Mouse (Mus musculus) midbrain, postnatal 0 days (tissue): ENCODE measurements around the gene Smarca2. TPM values are rescaled to one million over a fixed set of nuclear protein-coding genes. Genes with fewer than 3 reads are reported as not detected.

ENCODE experiments used
- ATAC-seq: fragments of 200-750 bp; cut with Nextera tagmentation; 2 replicates; pipeline ENCODE4 v1.8.0; 2017; ENCODE audit warnings: moderate number of reproducible peaks, mild to moderate bottlenecking, moderate TSS enrichment, moderate library complexity; ENCODE audit not compliant: low FRiP score
- DNase-seq: peaks from one replicate; pipeline ENCODE4 v3.0.0-alpha.2; 2015; ENCODE audit warnings: low spot score
- H3K27ac ChIP-seq: fragments of 300-500 bp; sonication (generic); 2 replicates; pipeline ENCODE4 v1.5.1; 2014; ENCODE audit warnings: low read depth, mild to moderate bottlenecking, low read length, mixed read lengths
- H3K27me3 ChIP-seq: fragments of 300-500 bp; sonication (generic); 2 replicates; pipeline ENCODE4 v1.6.1; 2014; ENCODE audit warnings: low read length, control low read depth, mixed read lengths; ENCODE audit not compliant: insufficient read depth
- H3K36me3 ChIP-seq: fragments of 300-500 bp; sonication (generic); 2 replicates; pipeline ENCODE4 v1.6.1; 2014; ENCODE audit warnings: low read length, control low read depth, mixed read lengths; ENCODE audit not compliant: insufficient read depth
- H3K4me1 ChIP-seq: fragments of 300-500 bp; sonication (generic); 2 replicates; pipeline ENCODE4 v1.6.1; 2014; ENCODE audit warnings: mild to moderate bottlenecking, control low read depth, antibody characterized with exemption, low read length, mixed read lengths; ENCODE audit not compliant: insufficient read depth
- H3K4me2 ChIP-seq: fragments of 300-500 bp; sonication (generic); 2 replicates; pipeline ENCODE4 v1.6.1; 2014; ENCODE audit warnings: low read depth, mild to moderate bottlenecking, low read length, mixed read lengths; ENCODE audit not compliant: poor library complexity, severe bottlenecking
- H3K4me3 ChIP-seq: fragments of 300-500 bp; sonication (generic); 2 replicates; pipeline ENCODE4 v1.5.1; 2014; ENCODE audit warnings: low read depth, mild to moderate bottlenecking, low read length, moderate library complexity
- H3K9ac ChIP-seq: fragments of 300-500 bp; sonication (generic); replicated peaks from 2 replicates; pipeline ENCODE4 v1.6.1; 2014; ENCODE audit warnings: mild to moderate bottlenecking, low read length, moderate library complexity, mixed read lengths; ENCODE audit not compliant: poor library complexity, severe bottlenecking
- H3K9me3 ChIP-seq: fragments of 300-500 bp; sonication (generic); 2 replicates; pipeline ENCODE4 v1.6.1; 2016; ENCODE audit warnings: low read length, control low read depth
- CTCF ChIP-seq: IDR thresholded peaks from 2 replicates; pipeline ENCODE4 v1.5.1; 2016; ENCODE audit warnings: antibody characterized with exemption, mild to moderate bottlenecking
- WGBS: fragments of 180-500 bp; shearing (Covaris S2); extraction: QIAGEN DNeasy Blood & Tissue Kit; methylation state at CpG from one replicate; pipeline ENCODE4 v1.1.7; 2014; 5-methylcytosine and 5-hydroxymethylcytosine counted together
- polyA plus RNA-seq: library from polyadenylated mRNA; unstranded; fragments of >200 nt; fragmentation: Nextera tagmentation; extraction: Ambion mirVana; gene quantifications from 2 replicates; pipeline ENCODE4 v1.2.1, GENCODE M21; 2015
- total RNA-seq: library from RNA; depleted of rRNA; stranded (reverse); fragments of >200 nt; gene quantifications from 2 replicates; pipeline ENCODE4 v1.2.3, GENCODE M21; 2014

The Smarca2 gene
- total and polyA plus RNA-seq, 2 experiments from 2014 or later = 138 to 146 TPM

- no peak overlapping the region for H3K9ac ChIP-seq
- no peaks in the 10 kb centered on the region for H3K27me3 ChIP-seq
- ATAC-seq = no peak
- no peak overlapping the region for H3K4me2 ChIP-seq
- no peak for TF ChIP-seq CTCF
- no peaks in the 10 kb centered on the region for H3K9me3 ChIP-seq
- H3K36me3 ChIP-seq = no peaks in the 10 kb centered on the region
- no peak overlapping the region for H3K27ac ChIP-seq
- H3K4me1 ChIP-seq = no peaks in the 10 kb centered on the region; the same call in 1 of the 2 replicates
- no peak for DNase-seq
- H3K4me3 ChIP-seq = no peak overlapping the region
- WGBS = 80% methylated on average over 5 of the region's 5 CpGs
These were observed 25.2 kb upstream of the Smarca2 start for GRCm38 (mm10) chr19:26579645-26580044.

DNA sequence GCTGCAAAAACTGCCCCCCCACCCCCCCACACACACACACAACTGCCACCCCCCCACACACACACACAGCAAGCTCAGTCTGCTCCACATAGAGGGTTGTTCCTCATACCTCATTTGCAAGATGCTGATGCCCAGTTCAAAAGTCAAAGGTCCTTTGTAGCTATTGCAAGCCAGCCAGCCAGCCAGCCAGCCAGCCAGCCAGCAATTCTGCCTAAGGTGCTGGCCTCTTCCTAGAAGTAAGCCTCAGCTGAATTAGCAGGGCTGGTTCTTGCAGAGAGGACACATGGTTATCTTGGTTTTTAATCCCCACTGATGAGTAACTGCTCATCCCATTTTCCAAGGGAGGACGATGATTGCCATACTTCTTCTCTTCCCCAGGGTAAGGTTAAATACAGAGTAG is 24.8 kb upstream of the Smarca2 start:
- H3K4me1 ChIP-seq = no peaks in the 10 kb centered on the region; the same call in 1 of the 2 replicates
- H3K27me3 ChIP-seq = no peaks in the 10 kb centered on the region
- no peaks in the 10 kb centered on the region for H3K36me3 ChIP-seq
- no peak for DNase-seq
- no peak for TF ChIP-seq CTCF
- ATAC-seq = no peak
- no peaks in the 10 kb centered on the region for H3K9me3 ChIP-seq
- H3K4me3 ChIP-seq = no peak overlapping the region
- 81% methylated on average over 1 of the region's 1 CpGs for WGBS
- no peak overlapping the region for H3K9ac ChIP-seq
- H3K4me2 ChIP-seq = no peak overlapping the region
- H3K27ac ChIP-seq = no peak overlapping the region

GRCm38 (mm10) chr19:26594661-26595060 is 10.2 kb upstream of the Smarca2 start:
- no peak overlapping the region for H3K4me3 ChIP-seq
- H3K9me3 ChIP-seq = no peaks in the 10 kb centered on the region
- no peak overlapping the region for H3K27ac ChIP-seq
- H3K27me3 ChIP-seq = no peaks in the 10 kb centered on the region
- ATAC-seq = no peak
- TF ChIP-seq CTCF = no peak
- no peak overlapping the region for H3K9ac ChIP-seq
- no peak overlapping the region for H3K4me2 ChIP-seq
- DNase-seq = no peak
- H3K4me1 ChIP-seq = no peaks in the 10 kb centered on the region
- no peaks in the 10 kb centered on the region for H3K36me3 ChIP-seq

- no peaks in the 10 kb centered on the region for H3K27me3 ChIP-seq
- WGBS = 65% methylated on average over 4 of the region's 4 CpGs
- no peaks in the 10 kb centered on the region for H3K36me3 ChIP-seq
- no peak for ATAC-seq
- H3K4me1 ChIP-seq = no peaks in the 10 kb centered on the region
- no peak overlapping the region for H3K27ac ChIP-seq
- DNase-seq = no peak
- TF ChIP-seq CTCF = no peak
- no peak overlapping the region for H3K4me3 ChIP-seq
- H3K4me2 ChIP-seq = no peak overlapping the region
- H3K9me3 ChIP-seq = no peaks in the 10 kb centered on the region
- H3K9ac ChIP-seq = no peak overlapping the region
These were observed 3.4 kb upstream of the Smarca2 start for GRCm38 (mm10) chr19:26601459-26601858.

DNA sequence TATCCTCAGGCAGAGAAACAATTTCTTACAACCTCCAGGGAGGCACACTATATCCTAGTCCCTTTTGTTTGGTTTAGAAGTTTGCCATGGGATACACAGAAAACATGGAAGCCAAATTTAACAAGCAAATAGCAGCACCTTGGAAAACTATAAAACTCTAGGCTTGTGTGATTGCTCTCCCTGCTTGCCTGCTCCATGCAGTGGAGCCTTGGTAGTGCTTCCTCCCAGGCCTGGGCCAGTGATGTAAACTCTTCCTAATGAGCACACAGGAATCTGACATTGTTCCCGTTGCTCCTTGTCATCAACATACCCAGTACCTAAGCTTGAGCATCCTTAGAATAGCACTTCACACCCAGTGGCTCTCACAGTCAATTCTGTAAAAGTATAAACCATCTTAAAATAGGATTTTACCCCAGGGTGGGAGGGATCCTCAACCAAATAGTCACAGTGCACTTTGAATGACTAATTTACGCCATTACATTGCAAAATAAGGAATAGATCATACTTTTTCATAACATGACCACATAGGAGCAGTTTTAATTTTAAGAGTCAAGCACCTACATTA is 1.5 kb upstream of the Smarca2 start:
- TF ChIP-seq CTCF = no peak
- H3K9ac ChIP-seq = no peak overlapping the region
- no peak overlapping the region for H3K27ac ChIP-seq
- WGBS = 59% methylated on average over 2 of the region's 2 CpGs
- no peaks in the 10 kb centered on the region for H3K9me3 ChIP-seq
- H3K4me3 ChIP-seq = no peak overlapping the region
- H3K36me3 ChIP-seq = no peaks in the 10 kb centered on the region
- peaks cover 5% of the 10 kb centered on the region; the same call in 1 of the 2 replicates for H3K4me1 ChIP-seq
- DNase-seq (no peak), ATAC-seq (no peak)
- H3K27me3 ChIP-seq = no peaks in the 10 kb centered on the region
- H3K4me2 ChIP-seq = peak overlapping the region; percentile 97; the same call in 1 of the 2 replicates

- ATAC-seq (peak; percentile 63), DNase-seq (no peak)
- peak overlapping the region; percentile 97 for H3K4me2 ChIP-seq
- H3K27ac ChIP-seq = peak overlapping the region; percentile 81
- no peaks in the 10 kb centered on the region for H3K9me3 ChIP-seq
- no peaks in the 10 kb centered on the region for H3K27me3 ChIP-seq
- 3% methylated on average over 34 of the region's 36 CpGs for WGBS
- H3K4me1 ChIP-seq = peaks cover 5% of the 10 kb centered on the region; the same call in 1 of the 2 replicates
- no peak for TF ChIP-seq CTCF
- no peaks in the 10 kb centered on the region for H3K36me3 ChIP-seq
- H3K9ac ChIP-seq = peak overlapping the region; percentile 58
- H3K4me3 ChIP-seq = peak overlapping the region; percentile 85
These were observed 720 bp upstream of the Smarca2 start for GRCm38 (mm10) chr19:26603906-26604754.
